Mouse (Mus musculus) skeletal muscle tissue, adult 2 months (tissue): ENCODE measurements around the gene Bcat1.

Experiments
- DNase-seq: peaks from one replicate; pipeline ENCODE4 v3.0.0-alpha.2; 2012; ENCODE audit warnings: low read depth, low spot score

The Bcat1 gene

DNA sequence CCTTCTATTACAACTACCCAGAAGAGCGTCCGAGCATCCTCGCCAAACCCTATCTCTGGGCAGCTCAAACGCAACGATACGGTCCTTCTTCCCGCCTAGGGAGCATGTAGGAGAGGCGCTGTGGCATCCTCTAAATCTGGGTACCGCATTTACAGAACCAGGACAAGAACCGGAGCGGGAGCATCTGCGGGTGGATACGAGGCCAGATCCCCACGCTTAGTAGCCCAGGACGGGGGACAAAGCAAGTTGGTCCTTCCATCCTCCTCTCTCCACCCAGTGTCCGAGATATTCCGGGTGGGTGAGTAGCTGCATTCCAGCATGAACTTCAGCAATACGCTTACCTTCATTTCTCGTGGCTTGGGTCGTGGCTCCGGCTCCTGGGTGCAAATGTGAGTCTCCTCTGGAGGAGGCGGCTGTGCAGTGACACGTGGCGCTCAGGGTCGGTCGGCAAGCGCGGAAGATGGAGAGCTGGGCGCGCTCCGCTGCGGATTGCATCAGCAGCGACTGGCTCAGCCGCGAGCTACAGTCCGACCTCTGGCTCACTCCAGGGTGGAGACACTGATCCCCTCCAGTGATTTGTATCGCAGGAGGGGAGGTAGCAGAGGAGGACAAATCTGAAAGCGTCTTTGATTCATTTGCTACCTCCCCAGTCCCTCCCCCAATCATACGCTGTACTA, at the start of gene Bcat1:
TSS of gene Bcat1 (minus strand) at position 637 of the 677 bp plus-strand sequence.
- no peak for DNase-seq

GRCm38 (mm10) chr6:145125591-145126113, 49.7 kb upstream of the Bcat1 start:
- DNase-seq: peak; percentile 55

- DNase-seq: no peak
Observed at GRCm38 (mm10) chr6:145124621-145125020, 48.6 kb upstream of the Bcat1 start.

DNA sequence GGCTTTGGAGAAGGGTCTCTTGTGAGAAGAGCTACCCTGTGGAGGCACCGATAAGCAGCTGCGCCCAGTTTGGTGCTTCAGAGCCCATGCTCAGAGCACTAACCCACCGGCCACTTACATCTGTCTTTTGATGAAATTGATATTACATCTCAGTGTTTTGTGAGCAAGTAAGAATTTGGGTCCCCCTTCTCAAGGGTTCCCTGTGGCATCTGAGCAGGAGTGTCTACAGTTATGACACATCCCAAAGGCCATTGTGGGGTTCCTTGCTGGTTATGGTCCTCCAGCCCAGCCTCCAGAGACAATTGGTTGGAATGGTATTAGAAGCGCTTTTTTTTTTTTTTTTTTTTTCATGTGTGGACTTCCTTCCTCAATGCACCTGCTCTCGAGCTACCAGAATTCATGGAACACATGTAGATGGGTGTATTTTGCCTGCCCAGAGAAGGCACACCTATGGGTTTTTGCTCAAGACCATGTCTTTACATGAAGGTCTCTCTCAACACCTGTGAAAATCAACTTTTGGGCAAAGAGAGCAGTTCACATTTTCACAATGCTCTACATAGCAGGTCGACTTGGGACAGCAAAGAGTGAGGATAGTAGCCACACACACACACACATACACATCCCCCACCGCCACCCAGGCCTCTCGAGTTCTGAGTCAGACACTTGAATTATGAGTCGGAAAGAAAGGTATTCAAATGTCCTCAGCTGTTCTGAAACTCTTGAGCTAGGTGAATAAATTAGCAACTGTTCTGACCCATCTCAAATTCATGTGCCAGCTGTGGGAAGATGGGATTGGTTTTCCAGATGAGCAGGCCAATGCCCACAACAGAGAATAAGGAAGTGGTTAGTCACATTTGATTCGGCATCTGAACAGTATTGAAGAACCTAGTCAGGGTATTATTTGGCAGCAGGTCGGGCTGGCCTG, 47.4 kb upstream of the Bcat1 start:
- DNase-seq: no peak

- DNase-seq: no peak
Observed at GRCm38 (mm10) chr6:145122423-145123059, 46.6 kb upstream of the Bcat1 start.

- DNase-seq: peak; percentile 31
Observed at GRCm38 (mm10) chr6:145121590-145122420, 45.8 kb upstream of the Bcat1 start.

GRCm38 (mm10) chr6:145120787-145121589, 45.0 kb upstream of the Bcat1 start:
- no peak for DNase-seq

DNA sequence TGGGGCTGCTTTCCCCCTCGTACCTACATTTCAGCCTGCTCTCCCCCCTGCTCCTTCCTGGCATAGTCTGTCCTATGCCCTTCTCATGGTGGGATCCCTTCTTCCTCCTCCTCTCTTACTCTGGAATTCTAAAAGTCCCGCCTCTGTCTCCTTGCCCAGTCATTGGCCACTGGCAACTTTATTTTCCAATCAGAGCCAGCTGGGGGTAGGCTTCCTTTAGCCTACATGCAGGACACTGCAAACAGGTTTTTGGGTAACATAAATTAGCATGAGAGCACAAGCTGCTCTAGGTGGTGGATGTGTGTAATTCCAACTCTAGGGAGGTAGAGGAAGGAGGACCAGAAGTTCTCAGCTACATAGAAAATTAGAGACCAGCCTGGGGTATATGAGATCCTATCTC, 44.1 kb upstream of the Bcat1 start:
- no peak for DNase-seq

DNA sequence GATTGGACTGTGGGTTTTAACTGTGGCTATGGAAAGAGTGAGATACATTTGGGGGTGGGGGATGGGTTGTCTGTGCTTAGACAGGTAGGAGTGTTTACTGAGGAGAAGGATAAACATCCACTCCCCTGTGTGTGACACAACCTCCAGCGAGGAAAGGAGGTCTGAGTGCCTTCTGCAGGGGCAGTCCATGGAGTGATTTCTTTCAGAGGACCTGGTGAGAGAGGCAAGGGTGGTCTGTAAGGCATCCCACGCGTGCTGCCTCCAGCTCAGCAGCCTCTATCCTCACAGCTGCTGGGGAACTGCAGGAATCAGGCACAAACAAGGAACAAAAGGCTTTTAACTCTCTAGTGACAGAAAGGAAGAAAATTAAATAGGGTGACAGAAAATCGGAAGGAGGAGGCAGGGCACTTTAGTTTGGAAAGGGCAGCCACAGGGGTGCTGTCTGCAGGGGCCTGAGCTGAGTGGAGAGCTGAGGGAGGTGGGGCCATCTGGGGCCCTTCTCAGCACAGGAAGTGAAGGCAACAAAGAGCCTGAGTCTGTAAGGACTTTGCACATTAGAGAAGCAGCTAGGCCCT, 40.2 kb upstream of the Bcat1 start:
- DNase-seq: no peak

- no peak for DNase-seq
Observed at GRCm38 (mm10) chr6:145115476-145116097, 39.6 kb upstream of the Bcat1 start, which contains the start of gene Lrmp. TSS of gene Lrmp (plus strand) at chr6:145115653.

DNA sequence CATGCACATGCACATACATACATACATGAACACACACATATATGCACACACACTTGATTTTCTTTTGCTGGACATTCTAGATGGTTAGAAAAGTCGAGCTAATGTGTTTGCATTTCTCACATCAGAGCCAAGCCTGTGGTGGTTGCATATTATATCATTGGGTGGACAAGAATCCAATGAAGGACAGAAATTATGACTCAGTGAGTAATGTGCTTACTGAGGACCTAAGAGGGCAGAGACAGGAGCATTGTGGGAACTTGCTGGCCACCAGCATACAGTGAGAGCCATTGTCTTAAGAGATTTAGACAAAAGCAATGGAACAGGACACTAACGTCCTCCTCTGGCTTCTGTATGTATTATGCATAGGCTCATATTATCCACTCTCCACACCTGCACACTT, 38.6 kb upstream of the Bcat1 start:
- no peak for DNase-seq

DNA sequence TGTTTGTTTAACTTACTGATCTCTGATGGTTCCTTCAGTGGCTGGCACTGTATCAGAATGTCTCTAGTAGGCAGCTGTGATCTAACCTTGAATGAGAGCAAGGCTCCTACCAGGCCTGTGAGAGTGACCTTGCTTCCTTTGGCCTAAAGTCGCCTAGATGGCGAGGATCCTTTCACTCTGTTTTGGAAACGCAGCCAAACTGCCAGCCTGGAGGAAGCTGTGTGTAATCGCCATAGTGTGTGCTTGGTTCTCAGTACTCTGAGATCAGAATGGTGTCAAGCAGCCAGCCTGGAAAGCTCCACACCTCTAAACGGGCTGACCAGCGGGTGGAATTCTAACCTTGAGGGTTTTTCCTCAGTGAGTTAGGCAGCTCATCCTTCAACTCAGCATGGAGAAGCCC, 36.9 kb upstream of the Bcat1 start:
- DNase-seq: no peak

DNA sequence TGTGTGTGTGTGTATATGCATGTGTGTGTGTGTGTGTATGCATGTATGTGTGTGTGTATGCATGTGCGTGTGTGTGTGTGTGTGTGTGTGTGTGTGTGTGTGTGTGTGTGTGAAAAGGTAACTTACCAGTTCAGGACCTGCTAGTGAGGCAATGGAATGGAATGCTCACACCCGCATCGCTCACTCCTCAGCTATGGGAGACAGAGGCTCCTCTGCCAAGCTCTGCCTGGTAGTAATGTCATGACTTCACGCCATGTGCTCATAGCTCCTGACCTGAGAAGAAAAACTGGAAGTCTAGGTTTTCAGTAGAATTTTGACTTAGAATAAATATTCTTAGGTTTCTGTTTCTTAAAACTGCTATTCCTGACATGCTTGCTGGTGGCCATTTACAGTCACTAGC, 34.8 kb upstream of the Bcat1 start:
- no peak for DNase-seq

DNA sequence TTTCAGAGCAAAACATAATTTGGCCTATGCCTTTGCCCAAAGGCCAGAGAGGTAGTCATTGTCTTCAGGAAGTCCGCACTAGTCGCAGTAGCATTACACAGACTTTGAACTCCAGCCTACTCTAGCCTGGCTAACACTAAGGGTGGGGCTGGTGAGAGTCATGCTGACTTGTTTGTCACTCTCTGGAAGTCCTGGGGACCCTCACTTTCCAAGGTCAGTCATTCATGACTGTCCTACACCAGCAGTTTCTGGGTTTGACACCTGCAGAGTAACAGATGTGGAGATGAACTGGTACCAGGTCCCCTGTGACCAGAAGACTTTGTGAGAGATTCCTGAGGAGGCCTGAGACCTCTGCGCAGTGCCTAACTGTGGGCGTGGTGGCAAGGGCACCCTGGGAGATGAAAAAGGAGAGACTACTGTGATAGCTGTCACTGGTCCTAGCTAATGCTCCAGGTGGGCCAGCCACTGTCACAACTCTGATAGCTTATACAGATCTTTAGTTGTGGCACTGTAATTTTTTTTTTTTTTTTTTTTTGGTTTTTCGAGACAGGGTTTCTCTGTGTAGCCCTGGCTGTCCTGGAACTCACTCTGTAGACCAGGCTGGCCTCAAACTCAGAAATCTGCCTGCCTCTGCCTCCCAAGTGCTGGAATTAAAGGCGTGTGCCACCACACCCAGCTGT, 30.3 kb upstream of the Bcat1 start:
- DNase-seq: no peak

DNA sequence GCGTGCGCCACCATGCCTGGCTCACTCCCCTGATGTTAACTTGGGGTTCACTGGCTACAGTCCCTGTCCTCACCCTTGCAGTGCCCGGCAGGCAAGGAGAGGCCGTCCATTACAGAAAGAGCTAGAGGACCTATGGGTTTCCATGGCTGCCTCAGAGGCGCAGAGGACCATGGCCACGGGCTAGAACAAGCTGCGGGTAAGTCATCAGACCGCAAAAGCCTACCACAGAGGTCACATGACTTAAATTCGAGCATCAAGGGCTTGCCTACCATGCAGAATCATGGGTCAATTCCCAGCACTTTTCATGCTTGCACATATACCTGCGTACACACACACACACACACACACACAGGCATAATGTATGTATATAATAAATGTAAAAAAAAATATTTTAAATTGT, 29.5 kb upstream of the Bcat1 start:
- no peak for DNase-seq

GRCm38 (mm10) chr6:145104241-145104939, 28.4 kb upstream of the Bcat1 start:
- no peak for DNase-seq

- DNase-seq: no peak
Observed at GRCm38 (mm10) chr6:145100923-145101322, 24.9 kb upstream of the Bcat1 start.

DNA sequence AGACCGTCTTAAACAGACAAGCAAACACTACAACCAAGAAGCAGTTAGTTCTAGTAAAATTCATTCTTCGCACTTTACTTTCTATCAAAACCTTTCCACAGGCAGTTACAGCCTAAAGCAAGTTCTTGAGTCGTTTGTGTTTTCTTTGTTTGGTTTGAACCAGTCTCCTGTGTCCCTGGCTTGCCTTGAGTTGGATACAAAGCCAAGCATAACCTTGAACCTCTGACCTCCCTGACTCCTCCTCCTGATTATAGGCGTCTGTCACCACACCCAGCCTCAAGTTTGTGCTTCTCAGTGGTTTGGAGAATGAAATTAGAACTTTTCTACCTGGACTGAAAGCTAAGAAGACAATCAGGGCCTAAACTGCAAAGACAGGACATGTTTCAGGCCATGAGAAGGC, 18.4 kb upstream of the Bcat1 start:
- DNase-seq: no peak
